10 mouse cellular contexts compared by ENCODE assay signal in the genomic region with DNA sequence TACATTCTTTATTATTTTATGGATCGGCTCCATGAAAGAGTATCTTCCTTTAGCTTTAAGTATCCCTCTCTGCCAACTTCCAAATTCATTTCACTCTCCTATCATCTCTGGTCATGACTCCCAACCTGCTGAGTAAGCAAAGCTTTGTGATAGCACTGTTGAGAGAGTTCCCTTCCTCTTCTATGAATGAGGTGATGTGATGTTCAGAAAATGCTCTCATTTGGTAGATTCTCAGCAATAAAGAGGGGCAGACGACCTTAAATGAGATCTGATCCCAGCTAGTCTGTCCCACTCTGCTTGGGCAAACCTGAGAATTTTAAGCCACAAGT.
"Had no signal": no experiment of that assay in that cellular context is flagged by ENCODE, and none has a peak within 500 bp of the region (broad histone marks: within the 10 kb centered on the region; RNA-seq: fewer than 3 reads in every experiment).

No protein-coding gene starts in this region.

- H3K27ac ChIP-seq: lung, embryonic 15.5 days; macrophage; midbrain, embryonic 13.5 days; neural tube, embryonic 13.5 days; neural tube, embryonic 15.5 days had no signal

- H3K27me3 ChIP-seq: lung, embryonic 15.5 days; midbrain, embryonic 13.5 days; neural tube, embryonic 13.5 days; neural tube, embryonic 15.5 days had no signal

- ATAC-seq: liver, postnatal 0 days; lung, postnatal 0 days had no signal

- H3K36me3 ChIP-seq: lung, embryonic 15.5 days; midbrain, embryonic 13.5 days; neural tube, embryonic 13.5 days; neural tube, embryonic 15.5 days had no signal

- H3K9me3 ChIP-seq: lung, embryonic 15.5 days; megakaryocyte, embryonic 14.5 days; midbrain, embryonic 13.5 days; neural tube, embryonic 13.5 days; neural tube, embryonic 15.5 days had no signal

- H3K4me1 ChIP-seq: lung, embryonic 15.5 days; megakaryocyte, embryonic 14.5 days had no signal

- H3K4me3 ChIP-seq: lung, embryonic 15.5 days; megakaryocyte, embryonic 14.5 days; midbrain, embryonic 13.5 days; myocyte; neural tube, embryonic 13.5 days; neural tube, embryonic 15.5 days had no signal

- H3K4me2 ChIP-seq: lung, embryonic 15.5 days; midbrain, embryonic 11.5 days; midbrain, embryonic 13.5 days; neural tube, embryonic 13.5 days; neural tube, embryonic 15.5 days had no signal

- H3K9ac ChIP-seq: liver, postnatal 0 days; lung, embryonic 15.5 days; midbrain, embryonic 13.5 days; neural tube, embryonic 13.5 days; neural tube, embryonic 15.5 days had no signal
